Mouse (Mus musculus): ENCODE results near the gene Spink4. TPM values are rescaled to one million over a fixed set of nuclear protein-coding genes. Genes with fewer than 3 reads are reported as not detected.
"Not testable (repeated sequence)": the region's sequence is repeated elsewhere in the genome, so short reads cannot be mapped to it uniquely, and the experiment has no call there.

The Spink4 gene
- polyA plus RNA-seq, 1 experiment from 2014 or later, result 1.0 TPM

DNA sequence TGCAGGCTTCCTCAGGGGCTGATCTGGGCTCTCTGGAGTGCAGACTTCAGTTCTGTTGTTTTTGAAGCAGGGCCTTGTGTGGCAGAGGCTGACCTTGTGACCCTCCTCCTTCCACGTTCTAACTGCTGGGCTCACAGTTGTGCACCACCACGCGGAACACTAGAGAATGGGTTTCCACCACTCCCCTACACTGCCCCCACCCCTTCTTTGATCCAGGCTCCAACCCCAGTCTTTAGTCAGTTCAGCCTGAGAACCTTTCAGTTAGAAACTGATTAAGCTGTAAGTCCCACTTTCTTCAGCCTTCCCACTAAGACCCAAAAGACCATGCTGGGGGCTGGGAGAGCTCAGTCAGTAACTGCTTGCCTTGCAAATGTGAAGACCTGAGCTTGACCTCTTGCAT is 5.7 kb downstream of the Spink4 start:
- Histone ChIP-seq H3K9ac (ENCODE audit: low read depth, low read length) (no peak overlapping the region), H3K4me2 (ENCODE audit: low read length) (no peak overlapping the region), H3K27me3 (ENCODE audit: insufficient read depth, low read length) (no peaks in the 10 kb centered on the region), H3K4me3 (replicated peaks; ENCODE audit: low read depth, low read length) (no peak overlapping the region), H3K36me3 (ENCODE audit: insufficient read depth, low read length) (no peaks in the 10 kb centered on the region), H3K9me3 (replicated peaks; ENCODE audit: low read length) (no peaks in the 10 kb centered on the region), H3K4me1 (replicated peaks; ENCODE audit: insufficient read depth, low read length) (0 out of 2 replicates have a peak, but pooled peaks cover 3% of the 10 kb centered on the region), H3K27ac (0 out of 2 replicates have a peak overlapping the region, but pooled peaks have one; percentile 19)
- no peak for ATAC-seq (replicated peaks; ENCODE audit: low FRiP score, low read depth)
- no peak for TF ChIP-seq CTCF (IDR thresholded peaks at IDR 0.05; ENCODE audit: low read depth)
- DNase-seq (ENCODE audit: low spot score), result no peak
- 39% methylated on average over 3 of the region's 3 CpGs for WGBS

DNA sequence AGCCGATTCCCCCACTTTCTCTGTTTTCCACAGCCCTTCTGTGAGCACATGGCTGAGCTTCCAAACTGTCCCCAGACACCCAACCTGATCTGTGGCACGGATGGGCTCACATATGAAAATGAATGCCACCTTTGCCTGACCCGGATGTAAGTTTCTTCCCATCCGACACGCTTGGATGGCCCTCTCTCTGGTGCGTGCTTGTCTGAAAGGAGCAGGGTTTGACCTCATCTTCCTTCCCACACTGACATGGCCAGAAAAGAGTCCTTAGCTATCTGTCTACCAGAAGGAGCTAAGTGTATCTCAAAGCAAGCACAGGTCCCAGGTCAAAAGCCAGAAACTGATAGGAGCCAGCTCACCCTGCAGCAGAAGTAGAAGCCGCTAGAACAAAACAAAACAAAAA is 9.2 kb downstream of the Spink4 start:
- Histone ChIP-seq H3K27ac (0 out of 2 replicates have a peak overlapping the region, but pooled peaks have one; percentile 55), H3K4me1 (replicated peaks; ENCODE audit: insufficient read depth, low read length) (0 out of 2 replicates have a peak, but pooled peaks cover 3% of the 10 kb centered on the region), H3K36me3 (ENCODE audit: insufficient read depth, low read length) (peaks cover 15% of the 10 kb centered on the region; the same call in 1 of the 2 replicates), H3K9ac (ENCODE audit: low read depth, low read length) (no peak overlapping the region), H3K4me3 (replicated peaks; ENCODE audit: low read depth, low read length) (no peak overlapping the region), H3K9me3 (replicated peaks; ENCODE audit: low read length) (no peaks in the 10 kb centered on the region), H3K4me2 (ENCODE audit: low read length) (no peak overlapping the region), H3K27me3 (ENCODE audit: insufficient read depth, low read length) (no peaks in the 10 kb centered on the region)
- no peak for ATAC-seq (replicated peaks; ENCODE audit: low FRiP score, low read depth)
- DNase-seq (ENCODE audit: low spot score), result no peak
- WGBS, result 48% methylated on average over 7 of the region's 7 CpGs
- no peak for TF ChIP-seq CTCF (IDR thresholded peaks at IDR 0.05; ENCODE audit: low read depth)

DNA sequence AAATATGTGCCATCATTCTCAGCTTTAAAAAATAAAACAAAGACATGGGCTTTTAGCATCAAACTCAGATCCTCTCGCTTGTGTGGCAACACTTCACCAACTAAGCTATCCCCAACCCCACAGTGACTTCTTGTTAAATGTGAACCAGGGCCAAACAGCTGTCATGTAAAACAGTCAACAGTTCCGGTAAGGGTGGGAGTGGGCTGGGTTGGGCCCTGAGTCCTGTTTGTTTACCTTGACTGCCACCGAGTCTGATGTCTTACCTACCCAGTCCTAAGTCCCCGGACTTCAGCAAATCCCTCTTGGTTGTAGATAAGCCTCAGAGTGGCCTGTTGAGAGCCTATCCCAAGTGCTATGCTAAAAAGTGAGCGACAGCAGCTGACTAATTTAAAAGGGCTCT is 13.8 kb downstream of the Spink4 start:
- WGBS, result 85% methylated on average over 5 of the region's 5 CpGs
- ATAC-seq (replicated peaks; ENCODE audit: low FRiP score, low read depth), result no peak
- Histone ChIP-seq H3K27me3 (ENCODE audit: insufficient read depth, low read length) (no peaks in the 10 kb centered on the region), H3K36me3 (ENCODE audit: insufficient read depth, low read length) (peaks cover 44% of the 10 kb centered on the region), H3K4me1 (replicated peaks; ENCODE audit: insufficient read depth, low read length) (0 out of 2 replicates have a peak, but pooled peaks cover 3% of the 10 kb centered on the region), H3K4me3 (replicated peaks; ENCODE audit: low read depth, low read length) (no peak overlapping the region), H3K9me3 (replicated peaks; ENCODE audit: low read length) (no peaks in the 10 kb centered on the region), H3K4me2 (ENCODE audit: low read length) (no peak overlapping the region), H3K27ac (no peak overlapping the region), H3K9ac (ENCODE audit: low read depth, low read length) (no peak overlapping the region)
- DNase-seq (ENCODE audit: low spot score), result no peak
- TF ChIP-seq CTCF (IDR thresholded peaks at IDR 0.05; ENCODE audit: low read depth), result no peak

DNA sequence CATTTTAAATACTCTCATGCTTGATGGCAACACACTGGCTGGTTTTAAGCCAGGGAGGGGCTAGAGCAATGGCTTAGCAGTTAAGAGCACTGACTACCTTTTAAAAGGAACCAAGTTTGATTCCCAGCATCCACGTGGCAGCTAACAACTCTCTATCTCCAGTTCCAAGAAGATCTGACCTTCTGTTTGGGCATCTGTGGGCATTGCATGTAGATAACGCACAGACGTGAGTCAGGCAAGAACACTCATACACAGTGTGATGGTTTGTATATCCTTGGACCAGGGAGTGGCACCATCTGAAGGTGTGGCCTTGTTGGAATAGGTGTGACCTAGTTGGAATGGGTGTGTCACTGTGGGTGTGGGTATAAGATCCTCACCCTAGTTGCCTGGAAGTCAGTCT is 14.5 kb downstream of the Spink4 start:
- peaks cover 51% of the 10 kb centered on the region for H3K36me3 ChIP-seq (ENCODE audit: insufficient read depth, low read length)
- H3K27ac ChIP-seq; H3K9ac ChIP-seq (ENCODE audit: low read depth, low read length); H3K4me2 ChIP-seq (ENCODE audit: low read length); H3K9me3 ChIP-seq (replicated peaks; ENCODE audit: low read length); H3K4me3 ChIP-seq (replicated peaks; ENCODE audit: low read depth, low read length); ATAC-seq (replicated peaks; ENCODE audit: low FRiP score, low read depth); H3K27me3 ChIP-seq (ENCODE audit: insufficient read depth, low read length); DNase-seq (ENCODE audit: low spot score); H3K4me1 ChIP-seq (replicated peaks; ENCODE audit: insufficient read depth, low read length): not testable (repeated sequence)
- 94% methylated on average over 3 of the region's 3 CpGs for WGBS

DNA sequence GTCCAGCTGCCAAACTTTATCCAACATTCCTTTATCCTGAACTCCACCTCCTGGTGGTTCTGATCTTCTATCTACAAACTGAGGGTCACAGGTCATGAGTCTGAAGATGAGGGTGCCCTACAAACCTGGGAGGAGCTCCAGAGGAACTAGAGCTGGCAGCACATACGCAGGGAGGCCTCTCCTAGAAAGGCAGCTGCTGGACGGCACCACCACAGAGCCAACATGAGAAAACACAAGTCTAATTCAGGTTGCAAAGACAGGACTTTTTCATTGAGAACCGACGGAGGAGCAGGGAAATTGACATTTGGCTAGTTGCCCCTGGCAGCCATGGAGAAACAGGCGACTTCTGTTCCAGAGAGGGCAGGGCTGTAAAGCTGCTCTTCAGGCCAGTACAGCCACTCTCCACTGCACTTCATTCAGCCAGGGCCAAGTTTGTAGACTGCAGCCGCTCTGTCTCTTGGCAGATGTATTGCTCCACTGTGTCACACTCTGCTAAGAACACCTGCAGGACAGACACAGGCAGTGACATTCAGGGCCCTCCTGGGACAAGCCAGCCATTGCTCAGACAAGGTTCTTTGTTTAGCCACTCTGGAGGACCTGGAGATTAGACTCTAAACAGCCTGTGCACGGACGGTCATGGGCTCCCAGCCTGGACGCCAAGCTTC is 16.5 kb downstream of the Spink4 start:
- TF ChIP-seq CTCF (IDR thresholded peaks at IDR 0.05; ENCODE audit: low read depth), result no peak
- DNase-seq (ENCODE audit: low spot score) (no peak), ATAC-seq (replicated peaks; ENCODE audit: low FRiP score, low read depth) (no peak)
- Histone ChIP-seq H3K9ac (ENCODE audit: low read depth, low read length) (no peak overlapping the region), H3K4me2 (ENCODE audit: low read length) (no peak overlapping the region), H3K4me1 (replicated peaks; ENCODE audit: insufficient read depth, low read length) (no peaks in the 10 kb centered on the region), H3K27me3 (ENCODE audit: insufficient read depth, low read length) (no peaks in the 10 kb centered on the region), H3K27ac (no peak overlapping the region), H3K9me3 (replicated peaks; ENCODE audit: low read length) (no peaks in the 10 kb centered on the region), H3K36me3 (ENCODE audit: insufficient read depth, low read length) (peaks cover 68% of the 10 kb centered on the region), H3K4me3 (replicated peaks; ENCODE audit: low read depth, low read length) (no peak overlapping the region)
- WGBS, result 77% methylated on average over 9 of the region's 9 CpGs

DNA sequence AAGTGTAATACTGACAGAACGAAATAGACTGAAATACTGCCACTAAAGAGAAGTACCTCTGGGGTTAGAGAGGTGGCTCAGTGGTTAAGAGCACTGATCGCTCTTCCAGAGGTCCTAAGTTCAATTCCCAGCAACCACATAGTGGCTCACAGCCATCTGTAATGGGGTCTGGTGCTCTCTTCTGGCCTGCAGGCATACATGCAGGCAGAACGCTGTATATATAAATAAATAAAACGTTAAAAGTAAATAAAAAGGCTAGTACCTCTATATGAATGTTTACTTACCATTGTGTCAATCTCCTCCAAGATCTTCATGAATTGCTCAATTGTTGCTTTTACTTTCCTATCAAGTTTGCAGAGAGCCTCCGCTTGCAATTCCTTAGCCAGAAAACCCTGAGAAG is 18.9 kb downstream of the Spink4 start:
- H3K9ac ChIP-seq (ENCODE audit: low read depth, low read length), result no peak overlapping the region
- H3K36me3 ChIP-seq (ENCODE audit: insufficient read depth, low read length), result peaks cover 74% of the 10 kb centered on the region
- no peak for ATAC-seq (replicated peaks; ENCODE audit: low FRiP score, low read depth)
- no peak for TF ChIP-seq CTCF (IDR thresholded peaks at IDR 0.05; ENCODE audit: low read depth)
- no peak overlapping the region for H3K4me2 ChIP-seq (ENCODE audit: low read length)
- no peak for DNase-seq (ENCODE audit: low spot score)
- H3K27ac ChIP-seq, result no peak overlapping the region
- no peaks in the 10 kb centered on the region for H3K4me1 ChIP-seq (replicated peaks; ENCODE audit: insufficient read depth, low read length)
- WGBS, result 95% methylated on average over 5 of the region's 5 CpGs
- no peaks in the 10 kb centered on the region for H3K9me3 ChIP-seq (replicated peaks; ENCODE audit: low read length)
- no peak overlapping the region for H3K4me3 ChIP-seq (replicated peaks; ENCODE audit: low read depth, low read length)
- no peaks in the 10 kb centered on the region for H3K27me3 ChIP-seq (ENCODE audit: insufficient read depth, low read length)

DNA sequence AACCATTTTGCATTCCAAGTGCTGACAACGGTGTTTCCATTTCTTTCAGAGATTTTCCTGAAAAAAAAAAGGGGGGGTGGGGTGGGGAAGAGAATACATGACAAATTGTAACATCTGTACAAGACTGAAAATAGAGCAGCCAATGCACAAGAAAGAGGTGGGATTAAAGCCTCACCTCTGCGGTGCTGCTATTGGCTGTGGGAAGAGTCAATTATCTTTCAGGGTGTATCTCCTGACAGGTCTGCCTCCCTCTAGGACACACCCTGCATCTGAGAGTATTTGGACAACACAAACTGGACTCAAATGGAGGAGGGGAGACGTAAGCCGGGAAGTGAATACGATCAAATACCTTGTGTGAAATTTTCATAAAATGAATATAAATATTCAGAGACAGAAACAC is 23.8 kb downstream of the Spink4 start:
- no peak for TF ChIP-seq CTCF (IDR thresholded peaks at IDR 0.05; ENCODE audit: low read depth)
- no peak for DNase-seq (ENCODE audit: low spot score)
- WGBS, result 96% methylated on average over 5 of the region's 5 CpGs
- no peak for ATAC-seq (replicated peaks; ENCODE audit: low FRiP score, low read depth)
- Histone ChIP-seq H3K36me3 (ENCODE audit: insufficient read depth, low read length) (peaks cover 56% of the 10 kb centered on the region), H3K9ac (ENCODE audit: low read depth, low read length) (no peak overlapping the region), H3K4me2 (ENCODE audit: low read length) (no peak overlapping the region), H3K4me3 (replicated peaks; ENCODE audit: low read depth, low read length) (no peak overlapping the region), H3K27me3 (ENCODE audit: insufficient read depth, low read length) (no peaks in the 10 kb centered on the region), H3K9me3 (replicated peaks; ENCODE audit: low read length) (no peaks in the 10 kb centered on the region), H3K4me1 (replicated peaks; ENCODE audit: insufficient read depth, low read length) (peaks cover 6% of the 10 kb centered on the region; the same call in 1 of the 2 replicates), H3K27ac (no peak overlapping the region)
